Mouse (Mus musculus) embryonic facial prominence, embryonic 11.5 days (tissue): Measurements from ENCODE around the gene Agap1. TPM values are rescaled to one million over a fixed set of nuclear protein-coding genes. Genes with fewer than 3 reads are reported as not detected.

Experiments used
- ATAC-seq: fragments of 200-750 bp; cut with Nextera tagmentation; replicated peaks from 2 replicates; pipeline ENCODE4 v1.8.0; 2017; ENCODE audit warnings: low read depth; ENCODE audit not compliant: insufficient number of reproducible peaks, low FRiP score, low TSS enrichment
- DNase-seq: peaks from one replicate; pipeline ENCODE4 v3.0.0-alpha.2; 2015; ENCODE audit warnings: low spot score
- H3K27ac ChIP-seq: fragments of 300-500 bp; sonication (generic); replicated peaks from 2 replicates; pipeline ENCODE4 v1.5.1; 2014; ENCODE audit warnings: mild to moderate bottlenecking, low read depth, low read length, control low read depth
- H3K27me3 ChIP-seq: fragments of 300-500 bp; sonication (generic); 2 replicates; pipeline ENCODE4 v1.6.1; 2014; ENCODE audit warnings: mild to moderate bottlenecking, low read length, moderate library complexity, mixed read lengths; ENCODE audit not compliant: control insufficient read depth, insufficient read depth
- H3K36me3 ChIP-seq: fragments of 300-500 bp; sonication (generic); replicated peaks from 2 replicates; pipeline ENCODE4 v1.6.1; 2014; ENCODE audit warnings: low read depth, mild to moderate bottlenecking, low read length, moderate library complexity, mixed read lengths; ENCODE audit not compliant: control insufficient read depth, insufficient read depth
- H3K4me1 ChIP-seq: fragments of 300-500 bp; sonication (generic); 2 replicates; pipeline ENCODE4 v1.6.1; 2014; ENCODE audit warnings: low read length, mixed read lengths; ENCODE audit not compliant: control insufficient read depth, insufficient read depth
- H3K4me2 ChIP-seq: fragments of 300-500 bp; sonication (generic); 2 replicates; pipeline ENCODE4 v1.6.1; 2014; ENCODE audit warnings: low read depth, mild to moderate bottlenecking, control low read depth, low read length, moderate library complexity
- H3K4me3 ChIP-seq: fragments of 300-500 bp; sonication (generic); 2 replicates; pipeline ENCODE4 v1.5.1; 2014; ENCODE audit warnings: low read depth, low read length, control low read depth
- H3K9ac ChIP-seq: fragments of 300-500 bp; sonication (generic); replicated peaks from 2 replicates; pipeline ENCODE4 v1.6.1; 2014; ENCODE audit warnings: mild to moderate bottlenecking, control low read depth, low read length
- H3K9me3 ChIP-seq: fragments of 300-500 bp; sonication (generic); replicated peaks from 2 replicates; pipeline ENCODE4 v1.6.1; 2016; ENCODE audit warnings: mild to moderate bottlenecking, low read length, inconsistent platforms, mixed read lengths; ENCODE audit not compliant: control insufficient read depth
- WGBS: fragments of 180-500 bp; shearing (Covaris S2); extraction: QIAGEN DNeasy Blood & Tissue Kit; methylation state at CpG from one replicate; pipeline ENCODE4 v1.1.7; 2014; 5-methylcytosine and 5-hydroxymethylcytosine counted together
- polyA plus RNA-seq: library from polyadenylated mRNA; unstranded; fragments of >200 nt; fragmentation: Nextera tagmentation; extraction: Ambion mirVana; gene quantifications from 2 replicates; pipeline ENCODE4 v1.2.1, GENCODE M21; 2014

The Agap1 gene
- polyA plus RNA-seq, 1 experiment from 2014 or later: 15.4 TPM

DNA sequence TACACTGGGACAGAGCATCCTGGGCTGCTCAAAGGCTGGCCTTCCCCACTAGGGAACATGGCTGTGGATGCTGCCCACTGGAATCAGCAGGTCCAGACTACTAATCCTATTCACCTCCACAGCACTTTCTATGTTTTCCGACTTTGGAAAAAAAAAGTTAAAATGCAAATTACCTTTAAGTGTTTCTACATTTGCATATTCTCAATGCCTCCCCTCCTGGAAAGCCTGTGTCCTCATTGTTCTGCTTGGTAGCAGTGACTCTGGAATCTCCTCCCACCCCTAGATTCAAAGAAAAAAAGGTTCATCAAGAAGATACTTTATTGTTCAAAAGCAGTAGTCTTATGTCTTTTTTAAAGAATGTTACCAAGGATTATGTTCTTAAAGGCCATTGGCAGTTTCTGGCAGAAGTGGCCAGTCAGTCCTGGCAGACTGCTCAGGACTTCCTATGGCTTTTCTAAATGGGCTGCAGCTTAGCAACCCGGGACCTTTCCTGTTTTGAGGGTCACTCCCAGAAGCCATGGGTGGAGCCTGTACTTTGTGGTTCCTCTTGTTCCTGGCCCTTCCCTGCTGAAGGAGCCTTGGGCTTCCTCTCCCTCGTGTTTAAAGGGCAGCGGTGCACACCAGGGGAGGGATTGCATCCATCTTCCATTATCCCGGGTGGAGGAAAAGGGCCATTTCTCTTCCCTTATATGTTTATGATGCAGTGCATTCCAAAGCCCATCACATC is 421.9 kb downstream of the Agap1 start:
- Histone ChIP-seq H3K4me2 (no peak overlapping the region), H3K9ac (no peak overlapping the region), H3K27ac (no peak overlapping the region), H3K27me3 (no peaks in the 10 kb centered on the region), H3K4me1 (no peaks in the 10 kb centered on the region), H3K9me3 (no peaks in the 10 kb centered on the region), H3K4me3 (no peak overlapping the region), H3K36me3 (no peaks in the 10 kb centered on the region)
- 15% methylated on average over 5 of the region's 5 CpGs for WGBS
- ATAC-seq (no peak), DNase-seq (peak; percentile 12)

DNA sequence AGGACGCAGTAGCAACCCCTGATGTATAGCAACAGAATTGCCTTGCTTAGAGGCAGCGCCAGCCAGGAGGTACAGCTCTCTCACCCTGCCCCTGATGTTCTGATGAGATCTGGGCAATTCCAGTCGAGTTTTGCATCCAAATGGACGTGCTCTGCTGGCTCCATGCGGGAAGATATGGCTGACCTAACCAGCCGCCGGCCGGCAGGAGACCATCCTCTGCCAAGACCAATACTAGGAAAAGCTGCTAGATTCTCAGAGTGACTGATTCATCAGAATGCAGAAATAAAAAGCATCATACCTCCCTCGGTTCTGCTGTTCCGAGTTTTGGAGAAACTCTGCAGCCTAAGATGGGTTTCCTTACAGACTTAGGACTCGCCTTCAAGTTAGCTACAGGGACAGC is 423.9 kb downstream of the Agap1 start:
- H3K9me3 ChIP-seq: no peaks in the 10 kb centered on the region
- H3K4me3 ChIP-seq: no peak overlapping the region
- WGBS: 87% methylated on average over 11 of the region's 11 CpGs
- no peaks in the 10 kb centered on the region for H3K4me1 ChIP-seq
- H3K27me3 ChIP-seq: no peaks in the 10 kb centered on the region
- DNase-seq (no peak), ATAC-seq (no peak)
- no peak overlapping the region for H3K27ac ChIP-seq
- H3K36me3 ChIP-seq: no peaks in the 10 kb centered on the region
- no peak overlapping the region for H3K4me2 ChIP-seq
- no peak overlapping the region for H3K9ac ChIP-seq

DNA sequence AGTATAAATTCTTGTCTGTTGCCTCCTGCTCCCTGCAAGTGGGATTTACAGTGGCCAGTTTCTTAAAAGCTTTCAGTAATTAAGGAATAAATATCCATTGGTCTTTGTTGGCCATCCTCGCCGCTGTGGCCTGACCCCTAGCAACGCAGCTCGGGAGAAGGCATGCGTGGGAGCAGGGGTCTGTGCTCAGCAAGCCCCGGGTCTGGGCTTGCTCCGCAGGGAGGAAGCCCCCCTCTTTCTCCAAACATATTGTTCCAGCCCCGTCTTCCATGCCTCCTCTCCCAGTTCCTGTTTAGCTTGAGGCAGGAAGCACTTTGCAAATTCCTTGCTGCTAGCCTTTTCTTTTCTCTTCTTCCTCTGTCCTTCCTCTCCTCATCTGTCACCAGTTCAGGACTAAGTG is 425.6 kb downstream of the Agap1 start:
- H3K4me3 ChIP-seq: no peak overlapping the region
- DNase-seq (no peak), ATAC-seq (no peak)
- no peaks in the 10 kb centered on the region for H3K4me1 ChIP-seq
- no peaks in the 10 kb centered on the region for H3K9me3 ChIP-seq
- no peaks in the 10 kb centered on the region for H3K27me3 ChIP-seq
- no peak overlapping the region for H3K4me2 ChIP-seq
- no peaks in the 10 kb centered on the region for H3K36me3 ChIP-seq
- H3K9ac ChIP-seq: no peak overlapping the region
- H3K27ac ChIP-seq: no peak overlapping the region
- 17% methylated on average over 8 of the region's 8 CpGs for WGBS

DNA sequence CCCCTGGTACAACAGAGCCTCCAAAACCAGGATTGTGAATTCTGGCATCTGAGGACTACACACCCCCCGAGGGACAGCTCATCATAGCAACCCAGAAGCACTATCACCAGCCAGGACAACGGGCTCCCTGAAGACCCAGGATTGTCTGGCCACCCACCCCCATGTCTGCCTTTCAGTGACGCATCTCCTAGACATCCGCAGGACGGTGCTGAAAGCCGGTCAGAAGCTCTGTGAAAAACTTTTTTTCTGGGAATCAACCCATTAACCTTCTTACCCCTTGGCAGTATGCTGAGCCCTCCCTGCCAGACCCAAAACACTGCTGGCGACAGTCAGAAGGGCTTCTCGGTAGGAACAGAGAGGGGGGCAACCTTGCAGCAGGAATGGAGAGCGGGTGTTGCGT is 426.2 kb downstream of the Agap1 start:
- WGBS: 69% methylated on average over 10 of the region's 10 CpGs
- Histone ChIP-seq H3K4me3 (no peak overlapping the region), H3K27me3 (no peaks in the 10 kb centered on the region), H3K36me3 (no peaks in the 10 kb centered on the region), H3K4me1 (no peaks in the 10 kb centered on the region), H3K9me3 (no peaks in the 10 kb centered on the region), H3K4me2 (no peak overlapping the region), H3K9ac (no peak overlapping the region), H3K27ac (no peak overlapping the region)
- no peak for ATAC-seq
- DNase-seq: no peak

DNA sequence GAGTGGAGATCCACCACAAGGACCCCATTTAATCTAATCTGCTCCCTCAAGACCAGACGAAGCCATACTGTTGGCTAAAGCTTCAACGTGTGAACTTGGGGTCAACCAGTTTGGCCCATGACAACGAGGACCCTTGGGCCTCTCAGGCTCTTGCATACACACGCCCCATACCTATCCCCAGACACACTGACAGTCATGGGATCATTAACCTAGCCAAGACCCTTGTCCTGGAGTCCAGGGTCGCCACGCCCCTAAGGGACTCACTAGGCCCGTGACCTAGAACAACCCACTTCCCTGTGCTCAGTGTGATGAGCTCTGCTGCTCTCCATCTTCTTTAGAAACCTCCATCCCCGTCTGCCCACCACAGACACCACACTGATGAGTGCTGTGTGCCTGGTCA is 429.7 kb downstream of the Agap1 start:
- WGBS: 86% methylated on average over 8 of the region's 8 CpGs
- Histone ChIP-seq H3K27ac (no peak overlapping the region), H3K36me3 (no peaks in the 10 kb centered on the region), H3K9me3 (no peaks in the 10 kb centered on the region), H3K4me1 (no peaks in the 10 kb centered on the region), H3K4me2 (no peak overlapping the region), H3K27me3 (no peaks in the 10 kb centered on the region), H3K9ac (no peak overlapping the region), H3K4me3 (no peak overlapping the region)
- ATAC-seq (no peak), DNase-seq (no peak)

DNA sequence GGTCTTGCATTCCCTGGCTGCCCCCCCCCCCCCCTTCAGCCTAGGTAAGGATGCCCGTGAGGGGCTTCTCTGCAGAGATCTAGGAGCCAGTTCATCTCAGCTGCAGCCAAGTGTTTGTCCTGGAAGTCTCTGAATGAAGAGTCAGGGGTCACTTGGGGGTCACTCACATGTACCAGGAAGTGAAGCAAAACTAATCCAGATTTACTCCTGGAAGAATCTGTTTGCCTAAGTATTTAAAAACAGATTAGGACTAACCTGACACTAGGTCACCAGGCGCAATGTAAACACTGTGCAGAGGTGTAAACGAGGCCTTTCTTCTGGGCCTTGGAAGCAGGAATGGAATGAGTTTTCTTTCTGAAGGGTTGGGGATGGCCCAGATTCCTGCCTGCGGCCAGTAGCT is 431.1 kb downstream of the Agap1 start:
- 16% methylated on average over 4 of the region's 4 CpGs for WGBS
- no peaks in the 10 kb centered on the region for H3K27me3 ChIP-seq

DNA sequence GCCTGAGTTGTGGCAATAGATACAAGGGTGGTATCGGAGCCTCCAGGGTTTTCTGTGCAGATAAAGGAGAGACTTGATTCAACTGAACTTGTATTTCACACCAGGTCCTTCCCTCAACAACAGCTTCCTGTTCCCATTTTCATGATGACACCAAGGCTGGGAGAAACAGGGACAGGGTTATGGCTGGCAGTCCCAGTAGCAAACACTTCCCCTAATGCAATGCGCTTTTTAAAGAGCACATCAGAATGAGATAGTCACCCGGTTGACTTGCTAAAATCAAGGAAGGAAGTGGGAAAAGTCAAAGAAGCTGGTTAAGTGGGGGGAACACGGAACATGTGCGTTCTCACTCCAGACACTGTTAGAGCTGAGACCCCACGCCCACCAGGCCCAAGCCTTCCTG is 436.8 kb downstream of the Agap1 start:
- Histone ChIP-seq H3K9ac (no peak overlapping the region), H3K27me3 (no peaks in the 10 kb centered on the region), H3K4me1 (no peaks in the 10 kb centered on the region), H3K36me3 (no peaks in the 10 kb centered on the region), H3K4me3 (no peak overlapping the region), H3K9me3 (no peaks in the 10 kb centered on the region), H3K4me2 (no peak overlapping the region), H3K27ac (no peak overlapping the region)
- 88% methylated on average over 6 of the region's 6 CpGs for WGBS
- no peak for DNase-seq
- no peak for ATAC-seq

More for the DNA sequence above, 431.1 kb downstream of the Agap1 start:
- no peaks in the 10 kb centered on the region for H3K36me3 ChIP-seq
- DNase-seq (peak; percentile 52), ATAC-seq (no peak)
- no peak overlapping the region for H3K27ac ChIP-seq
- H3K4me2 ChIP-seq: no peak overlapping the region
- no peak overlapping the region for H3K4me3 ChIP-seq
- H3K9ac ChIP-seq: no peak overlapping the region; the same call in 1 of the 2 replicates
- H3K4me1 ChIP-seq: no peaks in the 10 kb centered on the region
- H3K9me3 ChIP-seq: no peaks in the 10 kb centered on the region

DNA sequence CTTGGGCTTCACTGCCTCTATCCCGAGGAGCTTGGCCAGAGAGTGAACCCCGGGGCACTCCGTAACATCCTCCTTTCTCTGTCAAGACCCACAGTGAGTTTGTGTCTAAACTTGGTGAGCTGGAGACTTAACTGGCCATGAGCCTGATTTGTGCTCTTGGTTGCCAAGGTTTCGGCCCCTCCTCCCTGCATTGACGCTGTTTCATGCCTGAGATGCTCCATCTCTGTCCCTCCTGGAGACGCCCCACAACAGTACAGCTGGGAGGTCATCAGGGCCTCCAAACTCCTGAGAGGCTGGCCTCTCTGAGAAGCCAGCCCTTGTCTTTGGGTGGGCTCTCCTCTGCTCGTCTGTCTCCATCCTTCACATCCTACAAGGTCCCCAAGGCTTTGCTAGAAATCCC is 437.7 kb downstream of the Agap1 start:
- Histone ChIP-seq H3K4me1 (no peaks in the 10 kb centered on the region), H3K4me3 (no peak overlapping the region), H3K9ac (no peak overlapping the region), H3K9me3 (no peaks in the 10 kb centered on the region), H3K27me3 (no peaks in the 10 kb centered on the region), H3K27ac (no peak overlapping the region), H3K36me3 (no peaks in the 10 kb centered on the region), H3K4me2 (no peak overlapping the region)
- DNase-seq (no peak), ATAC-seq (no peak)
- 57% methylated on average over 7 of the region's 7 CpGs for WGBS
